Mouse (Mus musculus): ENCODE measurements around the gene Zfp830.
A peak's percentile ranks its signal among the peaks of the same experiment; 100 is the strongest.

Gene Zfp830

GRCm38 (mm10) chr11:82763742-82764437 lies at the start of gene Zfp830, which contains the start of gene Cct6b:
Gene Zfp830, plus strand, starts transcription at chr11:82764345.
Gene Cct6b, minus strand, starts transcription at chr11:82764321.
- DNase-seq (ENCODE audit: low spot score in 2 of 2) = peak; percentile 81 to 86

GRCm38 (mm10) chr11:82719294-82719693 lies 44.9 kb upstream of the Zfp830 start:
- no peak for DNase-seq (ENCODE audit: low spot score in 2 of 2)

GRCm38 (mm10) chr11:82726862-82727261 lies 37.3 kb upstream of the Zfp830 start:
- DNase-seq (ENCODE audit: low spot score in 2 of 2) = no peak

GRCm38 (mm10) chr11:82734227-82734626 lies 29.9 kb upstream of the Zfp830 start:
- no peak for DNase-seq (ENCODE audit: low spot score in 2 of 2)

GRCm38 (mm10) chr11:82739006-82739405 lies 25.1 kb upstream of the Zfp830 start:
- DNase-seq (ENCODE audit: low spot score in 2 of 2) = no peak

GRCm38 (mm10) chr11:82746138-82746537 lies 18.0 kb upstream of the Zfp830 start:
- peak; percentile 52 to 65 for DNase-seq (ENCODE audit: low spot score in 2 of 2)

GRCm38 (mm10) chr11:82746857-82747366 lies 17.2 kb upstream of the Zfp830 start:
- DNase-seq (ENCODE audit: low spot score in 2 of 2) = peak; percentile 9 to 15

GRCm38 (mm10) chr11:82752349-82753115 lies 11.6 kb upstream of the Zfp830 start:
- no peak for DNase-seq (ENCODE audit: low spot score in 2 of 2)

- DNase-seq (ENCODE audit: low spot score in 2 of 2) = no peak
Observed at GRCm38 (mm10) chr11:82755919-82756318, 8.2 kb upstream of the Zfp830 start.

GRCm38 (mm10) chr11:82762286-82762829 lies 1.8 kb upstream of the Zfp830 start:
- DNase-seq (ENCODE audit: low spot score in 2 of 2) = no peak

GRCm38 (mm10) chr11:82763261-82763660 lies 884 bp upstream of the Zfp830 start:
- DNase-seq (ENCODE audit: low spot score in 2 of 2) = no peak

- no peak for DNase-seq (ENCODE audit: low spot score in 2 of 2)
Observed at GRCm38 (mm10) chr11:82764438-82764924, 336 bp downstream of the Zfp830 start.

- no peak for DNase-seq (ENCODE audit: low spot score in 2 of 2)
Observed at GRCm38 (mm10) chr11:82780134-82780533, 16.0 kb downstream of the Zfp830 start.

GRCm38 (mm10) chr11:82780983-82781903 lies 17.1 kb downstream of the Zfp830 start, which contains the start of gene Lig3:
Gene Lig3, plus strand, starts transcription at chr11:82781108.
- DNase-seq (ENCODE audit: low spot score in 2 of 2) = peak; percentile 90 to 92

GRCm38 (mm10) chr11:82782197-82782596 lies 18.1 kb downstream of the Zfp830 start:
- no peak for DNase-seq (ENCODE audit: low spot score in 2 of 2)

GRCm38 (mm10) chr11:82783453-82783852 lies 19.3 kb downstream of the Zfp830 start:
- DNase-seq (ENCODE audit: low spot score in 2 of 2) = no peak

GRCm38 (mm10) chr11:82806656-82807055 lies 42.5 kb downstream of the Zfp830 start:
- no peak for DNase-seq (ENCODE audit: low spot score in 2 of 2)

GRCm38 (mm10) chr11:82807370-82807769 lies 43.2 kb downstream of the Zfp830 start:
- no peak for DNase-seq (ENCODE audit: low spot score in 2 of 2)

GRCm38 (mm10) chr11:82808485-82808884 lies 44.3 kb downstream of the Zfp830 start:
- DNase-seq (ENCODE audit: low spot score in 2 of 2) = no peak
